Mouse (Mus musculus) inflammation-experienced regulatory T-cells, adult 6 months (primary cell): ENCODE results near the gene Fbxo4. TPM values are rescaled to one million over a fixed set of nuclear protein-coding genes. Genes with fewer than 3 reads are reported as not detected.
A peak's percentile ranks its signal among the peaks of the same experiment; 100 is the strongest.

Experiments used
- ATAC-seq: one replicate; pipeline ENCODE4 v1.8.0; 2017
- polyA plus RNA-seq, 3 experiments: library from polyadenylated mRNA; unstranded; fragments of 100-300 nt; shearing (Covaris generic); gene quantifications; one replicate each; pipeline ENCODE4 v1.2.1; 2017

Fbxo4 gene
- 1 to 10 TPM; 5.0 to 8.1 (median 5.5) TPM for polyA plus RNA-seq

DNA sequence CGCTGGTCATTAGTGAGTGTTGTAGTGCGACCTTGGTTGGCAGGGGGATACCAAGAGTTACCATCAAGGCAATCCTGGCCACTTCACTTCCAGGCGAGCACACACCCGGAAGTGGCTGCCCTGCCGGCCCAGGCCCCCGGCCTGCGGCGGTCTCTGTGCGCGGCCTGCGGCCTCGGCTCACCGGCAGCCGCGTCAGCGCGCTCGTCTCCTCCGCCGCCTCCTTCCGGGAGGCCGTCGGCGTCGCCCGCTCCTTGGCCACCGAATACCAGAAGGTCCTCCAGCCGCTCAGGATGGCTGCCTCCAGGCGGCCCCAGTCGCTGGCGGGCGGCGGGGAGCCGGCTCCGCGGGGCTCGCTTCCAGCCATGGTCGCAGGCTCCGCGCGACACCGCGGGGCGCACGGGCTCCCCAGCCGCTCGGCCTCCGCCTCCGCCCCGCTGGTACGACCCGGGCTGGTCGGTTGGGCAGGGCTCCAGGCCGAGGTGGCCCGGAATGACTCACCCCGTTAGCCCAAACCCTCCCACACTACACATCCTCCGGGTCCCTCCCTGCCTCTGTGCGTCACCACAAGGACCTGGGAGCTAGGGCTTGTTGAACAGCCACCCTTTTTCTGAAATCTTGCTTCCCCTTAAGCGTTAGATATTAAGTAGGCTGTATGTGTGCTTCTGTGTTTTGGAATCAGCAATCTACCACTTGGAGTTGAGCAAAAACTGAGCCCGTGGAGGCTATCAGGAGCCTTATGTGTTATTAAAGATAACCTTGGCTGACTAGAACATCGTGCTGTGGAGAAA lies at the start of gene Fbxo4:
Fbxo4 (minus strand) TSS at position 513 of the 788 bp plus-strand sequence.
- peak; percentile 91 for ATAC-seq

DNA sequence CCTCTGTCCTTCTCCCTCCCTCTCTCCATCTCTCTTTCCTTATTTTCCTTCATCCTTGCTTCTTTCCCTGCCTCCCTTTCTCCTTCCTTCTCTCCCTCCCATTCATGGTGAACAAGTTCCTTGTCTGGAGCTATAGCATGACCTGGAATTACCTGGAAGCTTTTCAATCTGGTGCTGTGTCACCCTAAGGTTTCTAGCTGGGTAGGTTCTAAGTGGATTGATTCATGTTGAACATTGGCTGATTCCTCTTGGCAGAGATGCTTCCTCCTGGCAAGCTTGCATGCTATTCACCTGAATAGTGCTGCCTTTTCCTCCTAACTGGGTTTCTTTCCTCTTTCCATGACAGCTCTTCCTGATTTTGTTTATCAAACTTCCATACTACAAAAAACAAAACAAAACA lies 49.6 kb upstream of the Fbxo4 start:
- ATAC-seq, result no peak

DNA sequence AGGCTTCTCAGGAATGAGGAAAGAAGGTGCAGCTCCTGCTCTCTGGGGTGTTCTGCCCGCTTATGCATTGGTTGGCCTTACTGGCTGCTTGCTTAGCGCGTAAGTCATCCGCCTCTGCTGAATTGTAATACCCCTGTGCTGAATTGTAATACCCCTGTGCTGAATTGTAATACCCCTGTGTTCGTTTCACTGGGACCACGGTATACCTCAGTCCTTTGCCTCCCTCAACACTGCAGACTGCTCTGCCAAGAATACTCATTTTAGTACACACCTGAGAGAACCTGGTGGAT lies 49.0 kb upstream of the Fbxo4 start:
- no peak for ATAC-seq

DNA sequence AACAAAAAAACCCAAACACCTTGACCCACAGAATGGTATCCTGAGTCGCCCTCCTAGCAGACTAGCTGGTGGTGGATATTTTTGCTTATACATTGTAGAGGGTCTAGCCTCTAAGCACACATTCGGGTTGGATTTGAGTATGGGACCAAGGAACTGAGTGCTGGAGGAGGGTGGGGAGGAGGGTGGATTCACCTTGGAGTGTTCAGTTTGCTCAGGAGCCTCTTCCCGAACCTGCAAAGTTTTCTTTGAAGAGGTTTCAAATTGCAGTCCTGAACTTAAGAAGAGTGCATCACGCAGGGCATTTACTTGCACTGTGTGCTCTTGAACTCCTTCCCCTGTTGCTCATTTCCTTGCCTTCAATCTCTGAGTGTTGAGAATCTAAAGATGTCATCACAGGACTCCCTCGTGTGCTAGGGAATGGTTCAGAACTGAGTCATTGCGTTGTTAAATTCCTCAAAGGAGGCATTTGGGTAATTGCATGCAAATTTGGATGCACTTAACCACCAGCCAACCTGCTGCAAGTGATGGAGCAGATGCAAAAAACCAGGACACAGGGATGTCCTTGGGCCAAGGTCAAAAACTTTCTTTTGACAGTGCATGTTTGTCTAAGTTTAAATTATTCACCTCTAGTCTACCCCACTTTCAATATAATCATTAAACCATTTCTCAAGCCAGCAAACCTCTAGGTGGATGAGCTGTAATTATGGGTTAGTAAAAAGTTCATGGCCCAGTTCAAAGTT lies 48.5 kb upstream of the Fbxo4 start:
- ATAC-seq, result no peak

DNA sequence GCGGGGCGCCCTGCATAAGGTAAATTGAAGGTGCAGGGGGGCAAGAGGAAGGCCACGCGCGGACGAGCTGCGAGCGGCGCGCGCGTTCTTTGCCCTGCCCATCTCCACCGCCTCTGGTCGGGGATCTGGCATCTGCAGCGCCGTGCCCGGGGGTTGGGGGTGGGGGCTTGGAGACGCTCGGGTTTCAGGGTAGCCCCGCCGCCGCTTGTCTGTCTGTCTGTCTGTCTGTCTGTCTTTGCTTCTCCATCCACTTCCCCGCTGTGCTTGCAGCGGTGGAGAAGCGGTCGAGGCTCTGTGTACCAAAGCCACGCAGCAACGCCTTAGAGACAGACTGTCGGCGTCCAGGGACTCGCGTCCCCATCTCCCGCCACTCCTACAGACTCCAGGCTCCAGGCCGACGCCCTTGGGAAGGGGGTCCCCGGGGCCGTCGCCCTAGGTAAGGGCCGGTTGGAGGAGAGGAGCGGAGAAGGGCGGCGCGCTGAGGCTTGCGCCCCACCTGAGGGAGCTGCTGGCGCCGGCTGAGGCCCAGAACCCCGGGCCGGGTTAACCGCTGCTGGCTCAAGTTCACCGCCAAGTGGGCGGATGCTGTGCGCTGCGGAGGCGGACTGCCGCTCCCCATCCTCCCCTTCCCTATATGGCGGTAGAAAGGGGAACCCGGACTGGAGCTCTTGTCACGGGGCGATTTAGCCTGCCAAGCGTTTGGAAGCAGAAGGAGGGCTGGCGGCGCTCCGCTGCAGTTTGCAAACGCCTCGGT lies 47.6 kb upstream of the Fbxo4 start:
- peak; percentile 64 for ATAC-seq

DNA sequence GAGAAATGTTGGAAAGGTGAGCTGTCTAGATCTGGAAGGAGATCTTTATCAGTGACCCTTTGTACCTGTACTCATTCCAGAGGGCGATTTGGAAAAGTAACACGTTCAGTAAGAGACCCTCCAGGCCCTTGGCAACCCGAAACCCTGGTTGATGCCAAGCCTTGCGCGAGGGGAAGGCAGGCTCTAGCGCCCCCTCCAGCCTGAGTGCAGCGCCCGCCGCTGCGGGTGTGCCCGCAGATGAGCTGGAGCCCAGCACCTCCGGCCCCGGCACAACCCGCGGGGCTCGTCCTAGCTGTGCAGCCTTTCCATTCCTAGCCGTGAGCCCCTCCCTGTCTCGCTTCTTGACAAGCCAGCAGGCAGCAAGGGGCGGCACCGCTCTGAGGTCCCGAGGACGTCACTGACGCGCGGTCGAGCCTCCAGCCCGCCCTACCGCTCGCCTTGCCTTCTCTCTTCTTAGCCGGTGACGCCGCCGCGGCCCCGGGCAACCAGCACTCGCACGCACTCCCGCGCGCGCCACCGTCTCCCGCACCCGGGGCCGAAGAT lies 46.9 kb upstream of the Fbxo4 start, which contains the start of gene Oxct1:
Oxct1 (plus strand) TSS at position 153 of the 543 bp plus-strand sequence.
- ATAC-seq, result peak; percentile 83

DNA sequence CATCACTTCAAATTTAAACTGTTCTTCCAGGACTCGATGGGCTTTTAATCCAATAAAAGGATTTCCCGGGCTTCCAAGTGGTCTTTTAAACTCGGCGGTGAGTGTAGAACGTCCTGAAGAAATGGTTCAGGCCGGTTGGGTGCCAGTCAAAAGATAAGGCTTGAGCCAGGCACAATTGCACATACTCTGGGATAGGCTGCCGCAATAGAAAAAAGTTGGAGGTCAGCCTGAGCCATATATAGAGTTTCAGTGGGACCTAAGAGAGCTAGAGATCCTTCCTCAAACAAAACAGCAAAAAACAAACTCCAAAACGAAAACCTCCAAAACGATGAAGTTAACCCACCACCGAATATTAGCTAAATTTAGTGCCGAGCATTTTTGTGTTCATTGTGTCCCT lies 46.1 kb upstream of the Fbxo4 start:
- ATAC-seq, result no peak

DNA sequence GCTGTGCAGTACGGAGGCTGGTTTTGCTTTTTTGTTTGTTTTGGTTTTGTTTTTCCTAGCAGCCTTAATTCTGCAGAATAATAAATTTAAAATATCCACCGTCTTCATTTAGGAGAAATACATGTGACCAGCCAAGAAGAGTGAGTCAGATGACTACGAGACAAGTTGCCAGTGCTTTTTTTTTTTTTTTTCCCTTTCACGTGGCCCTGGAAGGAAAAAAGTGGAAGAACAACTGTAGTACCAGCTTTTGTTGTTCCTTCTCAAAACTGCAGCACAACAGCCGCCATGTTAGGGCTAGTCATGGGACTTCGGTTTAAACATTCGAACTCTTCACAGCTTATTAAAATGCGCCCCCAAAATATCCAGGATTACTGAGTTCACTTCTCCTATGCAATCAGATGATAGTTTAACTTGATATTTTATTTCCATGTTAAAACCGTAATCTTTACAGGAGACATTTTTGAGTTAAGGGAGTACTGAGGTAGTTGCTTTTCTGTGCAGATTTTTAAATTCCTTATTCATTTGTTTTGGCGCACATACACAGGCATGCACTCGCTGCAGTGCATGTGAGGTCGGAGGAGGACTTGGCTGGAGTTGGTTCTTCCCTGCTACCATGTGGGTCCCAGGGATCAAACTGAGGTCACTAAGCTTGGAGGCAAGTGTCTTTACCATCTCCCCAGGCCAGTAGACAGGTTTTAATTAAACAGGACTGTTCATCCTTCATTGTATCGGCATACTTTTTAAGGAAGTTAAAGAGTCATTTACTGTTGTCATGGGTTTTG lies 45.5 kb upstream of the Fbxo4 start:
- no peak for ATAC-seq

DNA sequence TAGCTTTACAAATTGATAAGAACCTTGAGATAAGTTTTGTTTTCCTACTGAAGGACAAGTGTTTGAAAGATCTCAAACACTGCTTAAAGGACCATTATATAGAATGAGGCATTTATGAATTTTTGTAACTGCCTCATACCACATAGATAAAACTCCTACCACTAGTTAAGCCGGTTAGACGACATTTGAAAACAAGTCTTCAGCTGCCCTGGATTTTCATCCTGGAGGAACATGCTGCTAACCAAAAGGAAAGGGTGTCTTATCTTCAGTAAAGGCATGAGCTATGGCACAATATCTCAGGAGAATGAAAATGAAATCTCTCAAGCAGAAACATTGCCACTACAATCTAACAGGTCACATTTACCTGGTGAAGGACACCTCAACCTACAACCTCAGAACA lies 44.4 kb upstream of the Fbxo4 start:
- no peak for ATAC-seq

DNA sequence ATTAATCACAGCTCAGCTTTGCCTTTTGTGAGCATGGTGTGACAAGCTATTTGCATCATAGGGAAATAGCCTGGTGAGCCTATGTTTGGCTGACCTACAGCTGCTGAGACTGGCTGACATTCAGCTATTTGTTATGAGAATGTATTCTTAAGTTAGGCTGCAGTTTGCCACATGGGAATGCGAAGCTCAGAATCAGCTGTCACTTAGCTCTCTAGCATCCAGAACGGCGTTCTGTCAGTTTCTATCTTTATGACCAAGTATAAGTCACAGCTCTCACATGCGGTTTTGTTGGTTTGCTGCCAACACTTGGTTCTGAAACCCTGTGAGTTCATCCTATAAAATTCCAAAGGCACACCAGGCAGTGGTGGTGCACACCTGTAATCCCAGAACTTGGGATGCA lies 41.3 kb upstream of the Fbxo4 start:
- ATAC-seq, result no peak

DNA sequence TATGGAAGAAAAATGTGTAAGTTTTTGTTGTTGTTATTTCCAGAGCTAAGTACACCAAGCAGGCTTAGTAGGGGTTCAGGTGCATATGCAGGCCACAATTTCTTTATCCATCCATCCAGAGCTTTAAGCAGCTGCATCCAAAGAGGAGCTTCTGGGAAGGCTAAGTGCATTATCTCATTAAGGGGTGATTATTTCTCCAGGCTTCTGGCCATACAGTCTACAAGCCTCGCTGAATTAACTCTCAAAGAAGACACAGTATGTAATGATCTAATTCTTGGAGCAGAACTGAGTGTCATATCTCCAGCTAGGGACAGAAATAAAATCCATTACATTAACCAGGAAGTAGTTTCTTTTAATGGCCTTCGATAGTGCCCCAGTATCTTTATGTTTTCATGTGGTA lies 34.5 kb upstream of the Fbxo4 start:
- no peak for ATAC-seq

DNA sequence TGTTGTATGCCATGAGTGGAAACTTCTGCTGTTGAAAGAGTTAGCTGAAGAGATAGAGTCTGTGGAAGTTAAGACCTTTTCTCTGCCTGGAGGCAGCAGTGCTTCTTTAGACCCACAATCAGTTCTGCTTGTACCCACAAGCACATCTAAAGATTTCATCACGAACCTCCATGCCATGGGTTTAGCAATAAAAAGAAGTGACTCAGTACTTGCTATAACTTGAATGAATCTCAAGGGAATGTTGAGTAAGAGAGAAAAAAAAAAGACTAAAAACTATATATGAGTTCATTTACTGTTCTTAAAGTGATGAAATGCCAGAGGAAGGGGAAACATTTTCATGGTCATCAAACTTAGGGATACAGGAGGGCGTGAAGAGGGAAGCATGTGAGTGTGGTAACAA lies 21.2 kb upstream of the Fbxo4 start:
- ATAC-seq, result no peak

DNA sequence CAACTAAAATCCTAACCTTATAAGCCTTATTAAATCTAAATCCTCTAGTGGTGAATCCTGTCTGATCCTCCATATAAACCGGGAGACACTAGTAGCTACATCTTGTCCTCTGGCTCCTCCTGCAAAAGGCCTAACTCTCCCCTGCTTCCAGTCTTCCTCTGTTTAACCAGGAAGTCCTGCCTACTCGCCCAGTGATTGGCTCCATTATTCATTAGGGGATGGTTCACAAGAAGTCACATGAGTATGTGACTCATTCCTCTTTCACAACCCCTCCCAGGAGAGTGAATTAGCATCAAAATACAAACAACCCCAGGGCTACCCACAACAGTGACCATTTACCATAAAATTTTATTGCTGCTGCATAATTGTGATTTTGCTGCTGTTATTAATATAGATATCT lies 19.8 kb upstream of the Fbxo4 start:
- ATAC-seq, result no peak

DNA sequence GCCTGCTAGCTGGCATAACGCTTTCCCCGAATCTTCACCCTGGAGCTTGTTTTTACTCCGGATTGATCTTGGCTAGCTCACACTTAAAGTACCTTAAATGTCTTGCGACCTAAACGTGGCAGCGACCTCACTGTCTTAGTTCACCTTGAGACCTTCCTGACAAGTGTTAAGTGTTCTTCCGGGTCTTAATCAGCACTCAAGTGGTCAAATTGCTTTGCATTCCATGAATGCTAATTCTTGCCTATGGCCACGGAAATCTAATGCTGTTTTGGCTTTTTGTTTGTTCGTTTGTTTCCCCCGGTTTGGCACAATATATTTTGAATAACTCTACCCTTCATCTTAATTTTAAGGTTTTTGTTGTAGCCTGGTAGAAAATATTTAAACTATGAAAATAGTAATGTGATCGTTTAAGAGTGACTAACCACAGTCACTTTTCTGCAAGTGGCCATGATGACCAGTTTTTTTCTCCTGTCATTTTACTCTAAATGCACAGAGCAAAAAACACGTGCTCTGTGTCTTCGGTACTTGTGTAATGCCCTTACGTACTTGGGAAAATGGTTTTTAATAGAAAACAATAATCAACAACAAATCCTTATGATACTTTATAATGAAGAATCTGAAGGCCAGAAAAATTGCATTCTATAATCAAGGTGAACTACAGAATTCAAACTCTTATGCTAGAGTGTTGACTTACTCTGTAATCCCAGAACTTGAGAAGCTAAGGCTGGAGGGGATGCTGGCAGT lies 17.1 kb upstream of the Fbxo4 start:
- ATAC-seq, result no peak

DNA sequence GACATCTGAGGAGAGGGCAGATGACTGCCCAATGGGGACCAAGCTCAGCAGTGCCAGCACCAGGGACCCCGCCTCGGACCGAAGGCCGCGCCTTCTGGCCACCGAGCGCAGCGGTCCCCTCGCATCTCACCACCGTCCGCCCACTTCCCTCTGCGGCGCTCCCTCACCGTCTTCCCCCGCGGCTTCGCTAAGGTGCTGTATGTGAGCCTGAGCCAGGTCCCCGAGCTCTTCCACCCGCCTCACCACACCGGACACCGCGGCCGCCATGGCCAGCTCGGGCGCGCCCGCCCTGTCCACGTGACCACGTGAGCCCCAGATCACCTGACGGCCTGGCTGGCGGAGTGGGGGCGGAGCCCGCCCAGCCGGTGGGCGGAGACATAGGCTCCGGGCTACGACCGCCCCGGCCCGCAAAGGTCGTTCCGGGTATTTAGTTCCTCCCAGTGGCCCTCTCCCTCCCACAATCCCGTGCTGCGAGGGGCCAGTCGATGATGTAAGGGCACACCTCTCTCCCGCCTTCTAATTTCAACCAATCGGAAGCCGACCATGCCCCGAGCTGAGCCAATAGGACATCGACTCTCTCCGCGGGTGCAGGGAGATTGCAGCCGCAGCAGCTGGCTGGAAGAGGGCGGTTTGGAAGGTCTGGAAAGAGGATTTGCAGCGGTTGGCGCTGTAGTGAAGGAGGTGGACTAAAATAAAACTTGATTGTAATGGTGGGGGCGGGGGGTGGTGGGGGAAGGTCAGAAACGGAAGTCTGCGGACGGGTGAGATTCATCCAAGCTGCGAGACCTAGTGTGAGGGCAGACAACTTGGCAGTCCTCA lies 16.3 kb upstream of the Fbxo4 start, which contains the start of gene AW549877:
AW549877 (minus strand) TSS at position 297 of the 819 bp plus-strand sequence.
- ATAC-seq, result peak; percentile 97

DNA sequence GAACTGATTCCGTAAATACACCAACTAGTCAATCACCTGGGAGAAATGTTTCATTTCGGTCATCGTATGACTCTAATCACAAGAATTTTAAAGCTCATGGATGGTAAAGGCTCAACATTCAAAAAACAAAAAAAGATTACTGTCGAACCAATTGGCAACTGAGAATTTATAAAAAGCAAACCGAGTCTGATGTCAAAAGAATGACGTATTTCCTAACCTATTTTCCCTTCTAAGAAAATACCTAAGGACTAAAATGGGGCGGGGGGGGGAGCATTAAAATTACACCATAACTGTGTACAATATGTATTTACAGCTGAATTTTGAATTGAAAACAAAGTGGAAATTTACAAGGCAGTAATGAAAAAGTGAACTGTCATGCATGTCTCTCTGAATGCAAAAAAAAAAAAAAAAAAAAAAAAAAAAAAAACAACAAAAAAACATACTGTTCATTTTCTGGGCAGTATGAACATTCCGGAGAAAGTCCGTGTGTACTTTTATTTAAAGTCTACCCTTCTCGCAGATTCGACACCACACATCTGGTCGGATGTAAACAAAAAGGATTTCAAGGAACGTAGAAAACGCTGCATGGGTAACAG lies 15.6 kb upstream of the Fbxo4 start:
- peak; percentile 2 for ATAC-seq

DNA sequence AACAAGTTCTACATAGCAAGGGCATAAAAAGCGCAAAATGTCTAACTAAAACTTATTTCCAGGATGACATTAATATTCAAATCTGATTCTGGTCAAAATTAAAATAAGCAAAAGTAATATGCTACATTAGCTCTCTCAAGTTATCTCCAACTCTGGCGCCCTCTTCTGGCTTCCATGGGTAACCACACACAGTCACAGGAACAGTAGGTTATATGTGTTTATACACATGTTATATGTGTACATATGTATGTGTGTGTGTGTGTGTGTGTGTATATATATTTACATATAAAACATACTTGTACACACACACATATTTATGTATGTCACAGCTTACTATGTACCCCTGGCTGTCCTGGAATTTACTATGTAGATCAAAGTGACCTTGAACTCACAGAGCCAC lies 8.6 kb upstream of the Fbxo4 start:
- peak; percentile 71 for ATAC-seq

DNA sequence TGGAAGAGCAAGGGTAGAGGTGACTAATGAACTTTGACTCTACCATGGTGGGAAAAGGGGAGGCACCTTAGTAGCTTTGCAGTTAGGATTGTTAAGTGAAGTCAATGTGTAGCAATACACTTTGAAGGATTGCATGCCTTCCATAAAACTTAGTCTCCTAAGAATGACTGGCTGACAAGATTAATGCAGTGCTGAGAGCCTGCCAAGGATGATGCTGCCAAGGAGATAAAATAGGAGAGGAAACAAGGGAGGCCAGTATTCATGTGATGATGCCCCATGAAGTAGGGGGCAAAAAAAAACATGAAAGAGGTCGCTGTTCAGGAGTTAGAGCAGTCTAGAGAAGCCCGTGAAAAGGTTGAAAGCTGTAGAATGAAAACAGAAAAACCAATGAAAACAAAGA lies 5.5 kb upstream of the Fbxo4 start:
- no peak for ATAC-seq

DNA sequence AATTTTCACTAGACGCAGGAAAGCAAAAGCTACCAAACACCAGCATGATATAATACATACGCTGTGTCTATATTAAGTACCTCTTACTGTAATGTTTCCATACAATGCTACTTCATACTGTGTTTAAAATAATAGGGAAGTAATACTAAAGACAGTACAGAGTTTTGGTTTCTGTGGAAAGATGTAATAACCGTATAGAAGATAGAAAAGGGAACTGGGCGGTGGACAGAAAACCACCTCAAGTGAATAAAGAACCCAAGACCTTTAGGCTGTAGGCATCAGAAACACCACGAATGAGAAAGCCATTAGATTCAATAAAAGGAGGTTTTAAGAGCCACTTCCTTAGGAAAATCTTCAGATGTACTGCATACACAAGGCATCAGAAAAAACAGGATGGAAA lies 3.4 kb upstream of the Fbxo4 start:
- no peak for ATAC-seq

DNA sequence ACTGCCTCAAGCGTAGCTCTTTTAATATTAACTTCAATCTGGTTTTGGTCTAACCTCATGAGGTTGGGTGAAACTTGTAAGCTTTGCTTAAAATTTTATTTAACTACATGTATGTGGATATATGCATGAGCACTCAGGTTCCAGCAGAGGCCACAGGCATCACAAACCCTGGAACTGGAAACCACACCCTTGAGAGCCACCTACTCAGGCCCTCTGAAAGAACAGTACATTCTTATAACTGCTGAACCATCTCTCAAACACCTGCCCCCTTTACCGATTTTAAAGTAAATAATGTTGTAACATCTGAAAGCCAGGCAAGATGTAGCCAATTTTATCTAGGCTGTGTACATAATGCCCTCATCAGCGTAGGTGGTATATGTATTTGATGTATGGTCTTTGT lies 498 bp upstream of the Fbxo4 start:
- peak; percentile 33 for ATAC-seq
